Mouse (Mus musculus) urinary bladder, adult 2 months (tissue): Measurements from ENCODE around the gene Clasp1. TPM values are rescaled to one million over a fixed set of nuclear protein-coding genes. Genes with fewer than 3 reads are reported as not detected.

Experiments used
- DNase-seq: peaks from one replicate; pipeline ENCODE4 v3.0.0; 2022; ENCODE audit warnings: low spot score
- polyA plus RNA-seq: library from polyadenylated mRNA; depleted of rRNA; stranded (reverse); fragments of >200 nt; gene quantifications from 2 replicates; pipeline ENCODE4 v1.2.3, GENCODE M21; 2012; rRNA removed

Clasp1 gene
- polyA plus RNA-seq, 1 experiment, result 21.1 TPM

DNA sequence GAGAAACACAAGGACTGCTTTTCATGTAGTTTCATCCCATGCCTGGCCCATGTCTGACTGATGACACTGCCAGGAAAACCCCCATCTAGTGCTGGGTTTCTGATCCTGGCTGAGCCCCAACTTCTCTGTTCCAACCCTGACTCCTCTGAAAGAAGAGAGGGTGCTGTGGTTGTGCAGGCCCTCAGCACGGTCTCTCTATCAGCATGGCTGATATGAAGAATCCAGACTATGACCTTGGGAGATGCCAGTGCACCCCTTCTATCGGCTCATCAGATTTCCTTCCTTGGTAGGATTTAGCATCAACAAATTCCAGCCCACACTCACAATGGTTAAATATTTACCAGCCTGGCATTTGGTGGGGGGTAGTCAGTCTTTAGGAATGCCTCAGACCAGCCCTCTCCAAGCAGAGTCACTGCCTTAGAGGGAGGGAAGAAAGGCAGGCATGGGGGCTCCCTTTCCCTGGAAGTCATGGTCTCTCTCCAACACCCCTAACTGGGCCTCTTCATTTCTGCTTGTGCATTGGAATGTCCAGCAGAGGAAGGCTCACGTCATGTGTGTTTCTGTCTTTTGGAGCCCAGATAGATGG, 272.1 kb downstream of the Clasp1 start:
- DNase-seq, result no peak

Other genes with a start within 250 kb of the Clasp1 start
- gene Gm29106, start 212.5 kb upstream of the Clasp1 start, polyA plus RNA-seq, result not detected in 2 replicates
- gene Tsn, start 77.3 kb upstream of the Clasp1 start, polyA plus RNA-seq, result 74.5 and 79.3 TPM in 2 replicates
- 26.8 and 27.3 TPM in 2 replicates for gene Nifk, start 67.2 kb upstream of the Clasp1 start, polyA plus RNA-seq
- gene Tfcp2l1, start 238.9 kb downstream of the Clasp1 start, polyA plus RNA-seq, result 5.0 and 6.2 TPM in 2 replicates